Mouse (Mus musculus): Measurements from ENCODE around the gene Foxd4.

DNA sequence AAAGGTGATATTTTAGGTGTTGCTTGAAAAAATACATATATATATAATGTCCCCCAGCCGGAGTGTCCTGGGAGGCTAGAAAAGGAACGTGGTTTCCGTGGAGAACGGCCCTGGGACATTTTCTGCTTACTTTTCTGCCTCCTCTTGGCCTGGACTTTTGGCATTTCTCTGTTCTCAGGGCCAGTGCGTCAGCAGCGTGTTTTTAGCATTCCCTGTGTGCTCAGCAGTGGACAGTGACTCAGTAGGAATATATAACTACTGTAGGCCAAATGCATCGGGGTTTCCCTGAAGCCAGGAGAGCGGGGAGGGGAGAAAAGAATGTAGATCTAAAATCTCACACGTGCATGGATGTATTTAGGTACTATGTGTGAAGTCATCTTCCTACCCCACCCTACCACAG, 35.6 kb downstream of the Foxd4 start:
- TF ChIP-seq POLR2A (IDR thresholded peaks at IDR 0.05; ENCODE audit: low read depth, low read length) (no peak), CTCF (conservative IDR thresholded peaks at IDR 0.05; ENCODE audit: insufficient read depth, insufficient read length, low read depth, low read length) (no peak)

All from kidney, adult 2 months (tissue).